Mouse (Mus musculus) layer of hippocampus, postnatal 14 days (tissue): ENCODE measurements around the gene Safb2. TPM values are rescaled to one million over a fixed set of nuclear protein-coding genes. Genes with fewer than 3 reads are reported as not detected.

Source experiments
- DNase-seq, 2 experiments: peaks; one replicate each; pipeline ENCODE4 v3.0.0; 2021 to 2022; ENCODE audit warnings: low spot score in 2 of 2, mixed read lengths in 1 of 2
- total RNA-seq, 2 experiments: library from RNA; stranded (reverse); gene quantifications; 2 replicates each; pipeline ENCODE4 v1.2.3; 2021

The Safb2 gene
- total RNA-seq, 2 experiments from 2014 or later: 127 TPM

- DNase-seq: peak in 1 of 2 experiments; percentile 70
Observed at GRCm38 (mm10) chr17:56536192-56536591, 48.2 kb downstream of the Safb2 start.

DNA sequence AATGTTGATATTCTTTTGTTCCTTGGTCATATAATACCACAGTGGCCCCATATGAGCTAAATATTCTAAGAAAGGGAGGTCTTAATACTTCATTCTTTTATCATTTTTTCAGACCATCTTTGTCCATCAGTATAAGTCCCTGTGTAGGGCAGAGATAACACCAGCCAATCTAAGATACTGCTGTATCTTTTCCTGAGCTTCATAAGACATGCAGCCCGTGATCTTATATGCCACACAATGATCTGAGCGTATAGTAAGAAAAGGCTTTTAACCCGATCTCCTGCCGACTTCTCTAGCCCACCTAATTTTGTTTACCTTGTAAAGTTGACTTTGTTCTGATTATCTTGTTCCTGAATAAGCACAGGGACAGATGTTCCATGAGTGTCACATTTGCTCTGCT is 59.4 kb downstream of the Safb2 start:
- DNase-seq: no peak

DNA sequence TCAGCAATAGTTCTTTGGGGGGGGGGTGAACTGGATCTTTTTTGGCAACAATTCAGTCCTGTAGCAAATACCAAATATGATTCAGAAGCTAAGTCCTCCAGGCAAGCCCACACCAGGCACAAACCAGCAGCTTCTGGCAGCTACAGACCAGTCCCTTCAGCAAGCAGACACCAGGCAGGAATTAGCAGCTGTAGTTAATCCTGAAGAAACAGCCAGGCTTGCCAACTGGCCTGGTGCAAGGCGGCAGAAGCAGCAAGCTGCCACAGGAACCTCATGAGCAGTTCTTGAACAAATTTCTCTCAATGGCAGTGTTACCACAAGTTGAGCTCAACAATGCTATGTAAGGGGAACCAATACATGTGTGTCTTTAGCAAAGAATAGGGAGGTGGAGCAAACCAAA is 61.6 kb downstream of the Safb2 start:
- DNase-seq: peak in 1 of 2 experiments; percentile 2

GRCm38 (mm10) chr17:56515690-56516410 is 68.5 kb downstream of the Safb2 start:
- DNase-seq: peak in 1 of 2 experiments; percentile 25

DNA sequence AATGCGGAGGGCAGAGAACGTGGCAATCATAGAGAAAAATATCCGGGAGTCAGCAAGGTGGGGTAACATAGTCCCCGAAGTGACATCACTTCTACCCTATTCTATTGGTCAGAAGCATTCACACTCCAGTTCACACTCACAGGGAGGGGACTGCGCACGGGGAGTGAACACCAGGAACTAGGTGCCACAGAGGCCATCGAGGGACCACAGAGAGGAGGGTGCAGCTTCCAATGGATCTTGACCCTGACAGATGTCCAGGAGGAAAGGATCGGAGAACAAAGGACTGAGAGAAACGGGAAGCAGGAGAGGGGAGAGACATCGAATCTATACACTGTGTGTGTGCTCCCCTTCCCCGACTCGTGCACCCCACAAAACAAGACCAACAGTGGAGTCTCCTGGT is 69.5 kb downstream of the Safb2 start:
- DNase-seq: peak in 1 of 2 experiments; percentile 4

DNA sequence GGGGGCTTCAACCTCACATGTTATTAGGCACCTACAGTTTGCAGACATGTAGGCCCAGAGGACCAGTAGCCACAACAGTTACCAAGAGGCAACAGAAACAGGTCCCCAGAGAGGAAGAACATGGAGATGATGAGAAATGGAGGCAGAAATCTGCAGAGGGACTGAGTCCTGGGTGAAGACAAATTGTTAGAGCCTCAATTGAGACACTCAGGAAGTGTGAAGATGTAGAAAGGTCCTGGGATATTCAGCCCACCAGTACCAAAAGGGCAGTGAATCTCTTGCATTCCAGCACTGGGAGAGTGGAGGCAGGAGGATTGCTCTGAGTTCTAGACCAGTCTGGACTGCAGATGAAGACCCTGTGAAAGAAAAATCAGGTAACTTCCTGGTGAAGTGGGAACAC is 70.1 kb downstream of the Safb2 start:
- peak in 1 of 2 experiments; percentile 2 for DNase-seq

DNA sequence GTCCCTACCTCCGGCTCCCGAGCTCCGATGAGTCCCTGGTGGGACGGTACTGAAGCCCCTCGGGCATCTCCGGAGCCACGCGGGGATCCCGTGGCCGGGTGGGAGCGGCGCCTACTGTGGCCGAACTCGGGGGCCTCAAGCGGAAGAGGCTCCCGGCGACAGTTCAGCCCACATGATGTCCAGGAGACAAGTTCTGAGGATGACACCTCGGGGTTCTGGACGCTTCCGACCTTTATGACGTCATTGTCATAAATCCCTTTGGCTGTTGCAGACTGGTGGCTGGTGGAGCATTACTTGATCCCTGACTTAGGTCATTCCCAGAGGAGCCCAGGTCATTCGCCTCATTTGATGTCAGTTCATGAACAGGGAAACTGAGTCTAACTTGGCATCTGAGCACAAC is 72.1 kb downstream of the Safb2 start, which contains the start of gene Znrf4:
Gene Znrf4 (minus strand): TSS at position 122 of the 400 bp plus-strand sequence.
- no peak for DNase-seq

DNA sequence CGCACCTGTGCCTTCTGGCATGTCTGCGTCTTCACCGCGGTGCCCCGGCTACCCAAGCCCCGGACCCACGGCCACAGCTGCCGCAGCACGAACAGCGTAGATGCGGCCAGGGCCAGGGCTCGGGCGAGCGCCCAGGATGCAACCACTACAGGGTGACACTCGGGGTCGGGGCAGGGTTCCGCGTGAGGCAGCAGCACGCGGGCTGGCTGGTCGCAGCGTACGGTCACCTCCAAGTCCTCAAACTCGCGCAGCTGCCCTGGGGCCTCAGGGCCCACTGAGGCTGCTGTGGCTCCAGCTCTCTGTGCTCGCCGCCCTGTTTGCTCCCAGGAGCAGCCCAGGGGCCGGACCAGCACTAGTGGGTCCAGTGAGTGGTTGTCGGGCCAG is 72.7 kb downstream of the Safb2 start:
- no peak for DNase-seq

DNA sequence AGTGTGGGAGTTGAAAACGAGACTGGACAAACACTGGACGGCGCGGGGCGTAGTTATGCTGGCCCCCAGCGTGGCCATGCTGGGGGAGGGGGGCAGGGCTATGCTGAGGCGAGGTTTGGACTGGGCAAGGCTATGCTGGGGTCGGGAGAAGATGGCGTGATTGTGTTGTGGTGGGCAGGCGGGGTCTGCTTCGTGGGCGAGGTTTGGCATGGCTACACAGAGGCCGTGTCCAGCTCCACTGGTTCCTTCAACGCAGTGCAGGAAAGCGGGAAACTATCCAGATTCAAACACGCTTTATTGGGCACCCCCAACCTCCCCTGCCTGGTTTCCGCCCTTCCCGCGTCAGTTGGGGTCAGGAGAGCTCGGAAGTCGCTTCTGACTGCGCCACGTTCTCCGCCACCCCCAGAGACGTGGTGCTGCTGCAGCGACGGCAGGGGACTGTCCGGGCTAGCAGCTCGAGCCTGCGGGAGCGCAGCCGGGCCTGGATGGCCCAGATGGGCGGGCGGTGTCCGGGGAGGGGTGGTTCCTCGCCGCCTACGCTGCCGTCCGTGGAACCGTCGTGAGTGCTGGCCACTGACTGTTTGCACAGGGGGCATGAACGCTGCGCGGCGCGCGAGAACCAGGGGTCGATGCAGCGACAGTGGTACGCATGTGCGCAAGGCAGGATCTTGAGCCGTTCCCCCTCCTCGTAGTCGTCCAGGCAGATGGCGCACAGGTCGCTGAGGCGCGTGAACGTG is 73.2 kb downstream of the Safb2 start:
- no peak for DNase-seq

Other genes starting within 250 kb of the Safb2 start
- 100 to 1,000 TPM; 771 to 772 TPM for gene Ptprs, start 108.1 kb downstream of the Safb2 start, total RNA-seq
- gene Znrf4, start 72.2 kb downstream of the Safb2 start, total RNA-seq: not detected
- gene Gm20219, start 30.2 kb downstream of the Safb2 start, total RNA-seq: 1 to 10 TPM; 1.9 to 2.1 TPM
- gene Safb, start 240 bp upstream of the Safb2 start, total RNA-seq: 100 to 1,000 TPM; 131 to 147 TPM
- gene 2410015M20Rik, start 25.2 kb upstream of the Safb2 start, total RNA-seq: 100 to 1,000 TPM; 151 to 160 TPM
- gene Rpl36, start 28.8 kb upstream of the Safb2 start, total RNA-seq: 100 to 1,000 TPM; 403 to 409 TPM
- 10 to 100 TPM; 65.4 to 68.3 TPM for gene Lonp1, start 42.3 kb upstream of the Safb2 start, total RNA-seq
- under 1 TPM; 0.48 to 0.86 TPM for gene Catsperd, start 43.6 kb upstream of the Safb2 start, total RNA-seq
- gene Ranbp3, start 88.7 kb upstream of the Safb2 start, total RNA-seq: 10 to 100 TPM; 83.9 to 85.3 TPM
- 100 to 1,000 TPM; 220 to 270 TPM for gene Ndufa11, start 133.2 kb upstream of the Safb2 start, total RNA-seq
- gene Vmac, start 133.4 kb upstream of the Safb2 start, total RNA-seq: 10 to 100 TPM; 10.4 to 12.5 TPM
- 1 to 10 TPM; 2.1 to 3.0 TPM for gene Nrtn, start 172.9 kb upstream of the Safb2 start, total RNA-seq
- 10 to 100 TPM; 60.9 to 66.3 TPM for gene Dus3l, start 180.2 kb upstream of the Safb2 start, total RNA-seq
- under 1 TPM; 0.35 to 0.57 TPM for gene Prr22, start 185.7 kb upstream of the Safb2 start, total RNA-seq
- 1 to 10 TPM; 3.0 to 4.2 TPM for gene Rfx2, start 246.4 kb upstream of the Safb2 start, total RNA-seq